Mouse (Mus musculus) frontal cortex, postnatal 14 days (tissue): ENCODE measurements at regions not wholly inside any gene's neighbourhood (a gene's known extent, or its start where the extent isn't known, plus 50 kb on each side); places are given as distances from the start of the nearest gene placed in this dataset.
"Not testable (repeated sequence)": the region's sequence is repeated elsewhere in the genome, so short reads cannot be mapped to it uniquely, and the experiment has no call there.

Experiments used
- DNase-seq, 2 experiments: peaks; one replicate each; pipeline ENCODE4 v3.0.0; 2022; ENCODE audit warnings: low spot score in 2 of 2

DNA sequence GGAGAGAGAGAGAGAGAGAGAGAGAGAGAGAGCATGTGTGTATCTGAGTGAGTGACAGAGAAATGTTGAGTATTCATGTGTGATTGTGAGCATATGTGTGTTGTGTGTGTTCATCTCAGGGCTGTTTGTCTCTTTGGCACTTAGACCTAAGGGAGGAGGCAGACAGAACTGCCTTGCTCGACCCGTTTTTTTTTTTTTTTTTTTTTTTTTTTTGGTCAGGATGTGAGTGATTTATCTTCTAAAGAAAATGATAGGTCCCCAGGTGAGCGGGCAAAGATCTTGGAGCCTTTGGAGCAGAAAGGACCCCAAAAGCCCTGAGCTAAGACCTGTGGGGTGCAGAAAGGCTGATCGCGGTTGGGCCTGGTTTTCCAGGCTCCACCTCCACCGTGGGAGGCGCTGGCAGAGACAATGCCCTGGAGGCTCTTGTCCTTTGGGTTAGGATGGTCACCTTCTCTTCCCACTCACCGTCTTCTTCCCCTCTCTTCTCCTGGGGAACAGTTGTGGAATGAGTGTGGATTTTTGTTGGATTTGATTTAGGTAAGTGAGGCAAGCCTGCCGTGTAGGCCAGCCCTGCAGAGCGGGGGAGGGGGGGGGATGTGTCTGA is 147.1 kb upstream of the Ttc29 start:
- DNase-seq = no peak

DNA sequence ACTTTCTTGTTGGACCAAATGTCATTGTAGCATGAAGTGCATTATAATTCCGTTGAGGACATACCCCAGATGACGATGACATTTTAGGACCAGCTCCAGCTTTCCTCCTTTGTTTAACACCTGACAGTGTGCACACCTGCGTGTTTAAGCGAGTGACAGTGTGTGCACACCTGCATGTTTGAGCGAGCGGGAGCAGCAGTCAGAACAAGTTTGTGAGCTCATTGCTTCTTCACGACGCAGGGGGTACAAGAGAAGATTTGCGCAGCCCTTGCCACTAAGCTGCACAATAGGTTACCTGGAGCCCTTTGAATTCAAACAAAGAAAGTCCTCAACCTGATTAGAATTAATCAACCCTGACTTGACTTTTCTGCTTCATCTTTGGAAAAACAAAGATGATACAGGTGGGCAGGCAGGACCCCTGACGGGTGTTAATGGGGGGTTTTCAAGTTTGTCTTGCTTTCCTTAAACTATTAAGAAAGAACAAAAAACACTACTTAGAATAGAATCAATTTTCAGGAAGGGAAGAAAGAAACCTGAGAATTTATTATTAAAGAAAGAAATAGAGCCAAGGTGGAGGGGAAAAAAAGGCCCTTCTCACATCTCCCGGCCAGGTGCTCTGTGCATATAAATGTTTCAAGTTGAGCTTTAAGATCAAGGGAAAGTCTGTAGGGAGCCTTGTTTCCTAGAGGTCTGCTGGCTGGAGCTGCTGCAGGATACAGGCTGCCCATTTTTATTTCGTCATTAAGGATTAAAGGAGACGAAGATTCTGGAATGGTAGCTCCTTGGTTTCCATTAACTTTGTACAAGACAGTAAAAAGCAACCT is 144.8 kb upstream of the Ttc29 start:
- no peak for DNase-seq

DNA sequence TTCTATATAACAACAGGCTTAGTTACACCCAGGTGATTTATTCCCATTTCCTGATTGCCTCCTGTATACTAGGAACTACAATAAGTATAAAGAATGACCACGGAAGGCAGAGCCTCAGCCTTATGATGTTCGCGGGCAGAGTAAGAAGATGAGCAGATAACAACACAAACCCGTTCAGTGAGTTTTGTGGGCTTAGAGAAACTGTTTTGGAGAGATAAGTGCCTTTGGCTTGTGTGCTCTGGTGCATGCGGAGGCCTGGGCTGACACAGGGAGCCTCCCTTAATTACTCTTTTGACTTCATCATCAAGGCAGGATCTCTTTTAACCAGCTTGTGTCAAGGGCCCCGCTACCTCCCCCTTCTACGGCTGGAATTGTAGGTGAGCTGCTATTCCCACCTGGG is 139.3 kb upstream of the Ttc29 start:
- no peak for DNase-seq

DNA sequence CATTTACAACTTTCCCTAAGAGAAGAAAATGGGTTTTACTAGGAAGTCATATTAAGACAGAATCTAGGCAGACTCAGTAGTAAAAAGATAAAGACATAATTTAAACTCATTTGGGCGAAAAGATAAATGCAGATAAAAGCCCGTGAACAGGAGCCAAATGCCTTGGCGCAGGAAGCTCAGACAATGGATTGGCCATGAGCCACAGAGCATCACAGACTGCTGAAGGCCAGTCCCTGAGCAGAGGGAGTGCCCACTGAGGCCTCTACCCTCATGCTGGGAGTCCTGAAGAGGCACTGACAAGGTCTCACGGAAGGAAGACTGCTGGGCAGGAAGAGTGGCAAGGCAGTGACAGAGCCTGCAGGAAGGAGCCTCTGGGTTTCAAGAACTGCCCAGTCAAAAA is 136.0 kb upstream of the Ttc29 start:
- DNase-seq = no peak

DNA sequence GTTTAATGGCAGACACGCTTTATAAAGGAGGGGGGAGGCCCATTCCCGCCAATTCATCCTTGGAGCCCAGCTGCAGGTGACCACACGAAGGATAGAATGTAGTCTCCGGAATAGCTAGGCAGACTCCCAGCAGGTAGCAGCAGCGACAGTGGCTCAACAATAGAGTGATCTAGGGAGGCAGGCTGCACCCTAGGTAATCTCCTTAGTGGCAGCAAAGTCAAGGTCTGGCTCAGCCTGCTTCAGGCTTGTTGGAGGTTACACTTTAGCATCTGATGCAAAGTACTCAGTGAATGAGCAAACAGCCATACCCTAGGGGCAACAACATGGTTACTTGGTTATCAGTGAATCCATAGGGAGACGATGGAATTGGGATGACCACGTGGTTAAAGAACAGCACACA is 131.7 kb upstream of the Ttc29 start:
- not testable (repeated sequence) for DNase-seq

DNA sequence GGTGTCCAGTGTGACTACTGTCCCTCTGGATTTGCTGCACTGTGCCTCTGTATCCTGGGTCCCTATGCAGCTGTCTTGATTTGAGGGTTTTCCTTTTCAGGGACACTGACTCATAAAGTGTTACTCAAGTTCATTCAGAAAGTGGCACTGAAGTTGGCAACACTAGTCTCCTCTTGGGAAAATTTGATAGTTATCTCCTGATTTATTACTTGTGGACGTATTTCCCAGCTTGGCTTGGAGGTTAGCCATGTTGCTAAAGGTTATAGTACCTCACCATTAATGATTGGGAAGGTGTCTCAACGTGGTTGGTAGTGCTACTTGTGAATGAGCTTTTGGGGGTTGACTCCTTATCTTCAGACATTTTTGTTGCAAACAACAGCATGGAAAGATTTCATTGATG is 130.1 kb upstream of the Ttc29 start:
- no peak for DNase-seq

DNA sequence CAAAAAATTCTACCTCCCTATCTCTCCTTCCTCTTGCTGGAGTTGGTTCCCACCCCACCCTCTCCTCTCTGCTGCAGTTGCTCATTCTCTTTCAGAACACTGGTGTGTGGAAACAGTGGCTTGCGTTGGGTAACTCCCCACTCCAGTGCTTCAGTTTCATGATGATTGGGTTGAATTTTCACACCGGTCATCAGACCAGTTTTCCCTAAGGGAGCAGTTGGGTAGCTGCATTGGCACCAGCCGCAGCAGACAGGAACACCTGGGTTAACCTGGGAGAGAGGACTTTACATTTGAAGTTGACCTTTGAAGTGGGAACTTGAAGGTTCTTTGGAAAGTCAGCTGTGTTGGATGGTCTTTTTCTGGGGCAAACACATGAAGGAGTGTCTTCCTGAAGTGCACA is 126.7 kb upstream of the Ttc29 start:
- DNase-seq = no peak

DNA sequence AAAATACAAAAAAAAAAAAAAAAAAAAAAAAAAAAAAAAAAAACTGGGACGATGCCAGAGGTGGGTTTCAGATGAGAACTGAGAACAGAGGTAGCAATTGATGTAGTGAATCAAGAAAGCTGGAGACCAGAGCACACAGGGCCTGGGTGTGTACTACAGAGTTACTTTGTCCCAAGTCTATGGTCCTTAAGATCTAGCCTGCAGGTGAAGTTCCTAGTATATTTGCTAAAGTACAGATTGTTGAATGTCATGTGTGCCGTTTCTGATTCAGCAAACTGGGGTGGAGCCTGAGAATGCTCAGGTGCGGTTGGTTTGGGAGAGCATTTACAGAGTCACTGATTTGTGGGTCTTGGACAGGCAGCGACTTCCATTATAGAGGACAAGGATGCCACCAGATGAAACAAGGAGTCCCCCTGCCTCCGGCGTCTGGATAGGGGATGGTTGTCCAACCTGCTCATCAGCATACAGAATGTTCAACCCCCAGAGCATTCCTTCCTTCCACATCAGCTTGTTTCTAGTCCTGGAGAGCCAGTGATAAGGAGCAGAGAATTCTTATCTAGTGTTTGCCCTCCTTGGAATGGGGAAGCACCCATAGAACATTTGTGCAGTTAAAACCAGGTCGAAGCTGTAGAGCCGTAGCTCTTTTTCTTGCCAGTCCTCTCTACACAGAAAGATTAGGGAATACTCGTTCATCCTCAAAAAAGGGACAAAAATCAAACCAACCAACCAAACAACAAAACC is 122.5 kb upstream of the Ttc29 start:
- no peak for DNase-seq

DNA sequence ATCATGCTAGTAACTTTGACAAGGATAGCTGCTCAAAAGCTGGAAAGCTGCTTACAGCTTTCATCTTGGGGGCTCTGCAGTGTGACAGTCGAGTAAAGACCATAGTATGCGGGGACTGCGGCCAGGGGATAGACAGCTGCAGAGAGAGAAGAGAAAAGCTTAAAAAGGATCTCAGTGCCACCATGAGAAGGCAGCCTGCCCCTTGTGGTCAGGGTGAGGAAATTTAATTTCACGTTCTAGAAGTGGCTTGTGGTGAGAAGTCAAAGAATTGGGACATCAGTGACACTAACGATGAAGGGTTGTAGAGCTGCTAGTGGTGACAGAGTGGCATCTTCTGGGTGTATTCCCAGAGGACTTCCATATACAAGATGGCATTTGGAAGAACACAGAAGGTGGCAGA is 116.7 kb upstream of the Ttc29 start:
- no peak for DNase-seq

DNA sequence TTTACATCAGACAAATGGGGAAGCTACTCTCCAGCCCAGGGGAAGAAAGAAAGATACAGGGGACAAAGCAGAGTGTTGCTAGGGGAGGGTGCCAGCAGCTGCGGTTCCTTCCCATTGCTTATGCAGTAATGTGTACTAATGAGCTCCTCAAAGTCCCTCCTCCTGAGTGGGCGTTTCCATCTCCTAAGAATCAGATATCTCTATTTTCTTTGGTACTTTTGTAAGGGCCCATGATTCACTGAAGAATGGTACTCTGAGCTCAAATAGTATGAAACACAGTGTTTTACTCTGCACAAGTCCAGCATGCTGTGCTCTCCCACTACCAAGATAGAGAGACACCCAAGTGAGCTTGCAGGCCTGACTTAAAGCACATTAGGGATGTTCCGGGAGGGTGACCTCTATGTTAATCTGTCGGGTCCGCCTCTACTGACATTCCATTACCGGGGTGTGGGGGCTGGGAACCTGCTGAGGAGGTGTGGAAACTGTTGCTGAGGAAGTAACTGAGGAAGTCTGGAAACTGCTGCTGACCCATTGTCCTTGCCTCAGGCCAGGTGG is 114.8 kb upstream of the Ttc29 start:
- DNase-seq = no peak

DNA sequence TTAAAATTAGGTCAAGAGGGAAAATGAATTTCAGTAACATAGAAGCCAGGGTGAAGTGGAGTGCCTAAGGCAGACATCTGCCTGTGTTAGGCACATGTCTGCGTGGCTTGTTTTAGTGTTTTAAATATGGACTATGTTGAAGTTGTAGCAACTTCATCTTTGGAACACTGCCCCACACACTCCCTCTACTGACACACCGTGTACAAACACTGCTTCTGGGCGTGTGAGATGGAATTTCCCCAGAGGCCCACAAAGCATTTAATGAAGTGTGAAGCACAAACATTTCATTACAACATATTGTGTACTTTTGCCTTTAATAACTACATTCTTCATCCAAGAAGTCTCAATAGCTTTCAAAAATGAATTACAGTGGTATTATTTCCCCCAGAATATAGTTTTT is 114.0 kb upstream of the Ttc29 start:
- no peak for DNase-seq

DNA sequence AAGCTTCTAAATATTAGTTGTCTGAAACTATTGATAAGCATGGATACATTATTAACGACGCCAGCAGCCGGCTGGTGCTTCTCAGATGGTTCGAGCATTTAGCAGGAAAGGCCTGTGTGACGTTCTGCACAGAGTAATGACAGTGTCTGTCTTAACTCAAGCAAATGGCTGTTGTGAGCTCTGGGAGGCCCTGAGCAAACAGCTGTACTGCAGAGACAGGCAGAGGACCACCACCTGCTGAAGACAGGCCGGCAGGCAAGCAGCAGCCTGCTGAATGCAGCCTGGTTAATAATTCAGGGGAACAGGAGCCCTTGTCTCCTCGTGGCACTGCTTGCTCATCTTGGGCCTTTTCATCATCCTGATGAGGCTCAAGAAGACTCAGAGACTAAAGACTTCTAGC is 105.8 kb upstream of the Ttc29 start:
- DNase-seq = no peak

DNA sequence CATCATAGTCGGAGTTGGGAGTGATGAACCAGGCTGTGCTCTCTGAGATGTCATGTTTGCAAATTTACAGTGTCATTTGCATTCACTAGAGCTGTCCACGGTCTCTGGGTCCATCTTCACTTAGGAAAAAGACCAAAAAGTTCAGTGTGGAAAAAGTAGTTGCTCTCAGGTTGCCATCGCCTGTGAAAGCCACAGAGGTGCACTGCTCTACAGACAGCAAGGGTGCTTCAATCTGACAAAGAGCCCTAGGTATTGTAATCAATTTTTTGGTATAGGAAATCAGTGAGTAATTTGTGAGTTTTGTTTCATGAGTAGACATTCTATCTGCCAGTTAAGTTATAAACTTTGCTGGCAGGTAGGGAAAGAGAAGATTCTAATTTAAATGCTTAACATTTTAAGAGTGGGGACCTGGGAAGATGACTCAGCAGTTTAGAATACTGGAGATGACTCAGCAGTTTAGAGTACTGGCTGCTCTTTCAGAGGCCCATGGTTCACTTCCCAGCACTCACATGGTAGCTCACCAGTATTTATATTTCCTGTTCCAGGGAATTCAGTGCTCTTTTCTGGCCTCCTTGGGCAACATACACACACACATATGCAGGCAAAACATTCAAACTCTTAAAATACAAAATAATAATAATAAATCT is 103.0 kb upstream of the Ttc29 start:
- DNase-seq = no peak

DNA sequence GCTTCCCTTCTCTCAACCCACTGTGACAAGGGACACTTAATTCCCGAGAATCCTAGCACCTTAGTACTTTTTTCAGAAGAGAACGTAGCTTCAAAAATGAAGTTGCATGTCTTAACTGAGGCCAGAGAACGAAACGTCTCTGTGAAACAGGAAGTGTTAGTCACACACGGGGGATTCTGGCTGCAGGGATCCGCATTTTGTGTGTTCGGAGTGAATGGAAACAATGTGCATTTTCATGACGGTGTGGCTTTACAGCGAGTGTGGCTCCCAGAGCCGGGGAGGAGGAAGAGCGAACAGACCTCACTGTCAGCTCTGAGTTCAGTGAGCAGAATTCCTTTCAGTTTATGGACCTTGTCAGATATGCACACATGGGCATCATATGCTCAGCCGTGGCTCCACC is 100.0 kb upstream of the Ttc29 start:
- DNase-seq = no peak

DNA sequence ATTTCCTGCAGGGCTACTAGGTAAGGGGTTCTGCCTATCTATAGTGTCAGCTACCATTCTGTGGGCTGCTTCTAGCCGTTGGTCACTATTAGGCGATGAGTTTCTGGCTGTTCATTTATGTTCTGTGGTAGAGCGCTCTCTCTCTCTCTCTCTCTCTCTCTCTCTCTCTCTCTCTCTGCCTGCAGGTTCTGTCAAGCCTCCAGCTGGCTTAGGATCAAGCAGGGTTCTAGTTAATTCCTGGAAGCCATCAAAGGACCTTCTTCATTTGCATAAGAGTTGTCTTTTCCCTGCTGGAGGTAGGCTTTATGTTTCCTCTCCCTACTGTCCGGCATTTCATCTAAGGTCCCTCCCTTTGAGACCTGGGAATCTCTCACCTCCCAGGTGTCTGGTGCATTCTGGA is 98.6 kb upstream of the Ttc29 start:
- DNase-seq = no peak

DNA sequence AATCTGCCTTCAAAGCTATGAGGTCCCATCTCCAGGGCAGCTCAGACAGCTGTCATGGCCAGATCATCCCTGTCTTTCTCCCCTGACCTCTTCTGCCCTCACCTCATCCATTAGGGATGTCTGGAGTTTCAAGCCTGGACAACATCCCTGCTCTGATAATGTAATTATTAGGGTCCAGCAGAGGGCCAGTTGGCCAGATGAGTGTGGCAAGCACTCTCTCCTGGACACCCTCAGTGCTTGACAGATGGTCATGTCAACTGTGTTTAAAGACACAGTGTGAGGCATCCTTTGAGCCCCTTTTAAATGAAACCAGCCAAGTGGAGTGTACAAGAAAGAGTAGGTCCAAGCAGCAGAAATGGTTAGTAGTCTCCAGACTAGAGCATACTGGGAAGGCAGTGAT is 95.9 kb upstream of the Ttc29 start:
- no peak for DNase-seq

DNA sequence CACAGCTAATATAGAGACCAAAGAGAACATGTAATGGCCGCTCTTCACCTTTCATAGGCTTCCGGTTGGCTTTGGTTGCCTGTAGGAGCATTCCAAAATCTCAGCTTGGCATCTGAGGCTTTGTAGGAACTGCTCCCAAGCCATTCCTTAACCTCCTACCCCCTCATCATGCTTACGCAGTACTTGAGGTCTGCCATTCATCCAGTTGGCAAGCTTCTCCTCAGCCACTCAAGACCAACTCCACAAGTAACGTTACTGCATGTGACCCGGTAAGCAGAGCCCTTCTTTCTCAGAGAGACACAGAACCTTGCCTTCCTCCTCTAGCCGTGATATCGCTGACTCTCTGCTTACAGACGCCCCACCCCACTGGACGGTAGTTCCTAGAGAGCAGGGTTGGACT is 94.6 kb upstream of the Ttc29 start:
- DNase-seq = no peak

DNA sequence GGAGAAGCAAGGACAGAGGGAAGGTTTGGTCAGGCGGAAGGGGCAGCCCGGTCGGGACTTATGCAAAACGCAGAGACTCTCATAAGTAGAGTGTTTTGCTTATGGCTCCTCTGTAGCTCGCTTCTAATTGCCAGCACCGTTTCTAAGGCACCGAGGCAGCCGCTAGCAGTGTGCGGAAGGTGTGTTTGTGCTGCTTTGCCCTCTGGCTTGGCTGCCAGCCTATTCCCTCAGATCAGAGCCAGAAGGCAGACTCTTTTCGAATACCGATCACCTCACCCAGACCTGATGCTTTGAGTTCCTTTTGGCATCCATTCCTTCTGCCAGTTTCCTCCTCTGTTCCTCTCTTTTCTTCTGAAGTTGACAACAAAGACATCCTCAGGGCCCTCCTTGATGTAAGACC is 93.4 kb upstream of the Ttc29 start:
- no peak for DNase-seq

DNA sequence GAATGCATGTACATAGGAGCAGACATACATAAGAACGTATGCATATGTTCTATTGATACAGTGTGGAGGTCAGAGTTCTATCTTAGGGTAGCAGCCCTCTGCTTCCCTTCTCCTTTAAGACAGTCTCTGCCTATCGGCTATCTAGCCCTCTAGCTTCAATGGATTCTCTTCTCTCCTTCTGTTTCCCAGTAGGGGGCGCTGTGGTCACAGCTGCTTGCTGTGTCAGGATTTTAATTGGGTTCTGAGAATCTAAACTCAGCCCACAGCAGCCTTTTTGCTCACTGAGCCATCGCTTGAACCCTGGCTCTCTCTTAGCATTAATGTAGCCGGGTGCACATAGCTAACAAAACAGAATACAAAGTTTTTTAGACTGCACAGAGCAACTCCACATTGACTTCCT is 88.8 kb upstream of the Ttc29 start:
- no peak for DNase-seq

DNA sequence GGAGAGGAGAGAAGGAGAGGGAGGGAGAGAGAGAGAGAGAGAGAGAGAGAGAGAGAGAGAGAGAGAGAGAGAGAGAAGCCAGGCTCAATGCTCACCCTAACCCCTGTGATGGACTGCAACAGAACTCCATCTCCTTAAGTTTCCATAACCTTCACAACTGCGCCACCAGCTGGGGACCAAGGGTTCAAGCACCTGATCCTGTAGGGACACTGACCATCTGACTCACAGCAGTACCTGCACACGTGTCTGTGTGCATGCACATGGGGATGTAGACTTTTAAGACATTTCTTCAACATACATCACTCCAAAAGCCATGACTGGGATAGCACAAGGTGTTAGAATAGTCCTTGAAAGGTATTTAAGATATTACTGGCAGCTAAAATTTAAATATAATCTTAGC is 85.2 kb upstream of the Ttc29 start:
- no peak for DNase-seq

DNA sequence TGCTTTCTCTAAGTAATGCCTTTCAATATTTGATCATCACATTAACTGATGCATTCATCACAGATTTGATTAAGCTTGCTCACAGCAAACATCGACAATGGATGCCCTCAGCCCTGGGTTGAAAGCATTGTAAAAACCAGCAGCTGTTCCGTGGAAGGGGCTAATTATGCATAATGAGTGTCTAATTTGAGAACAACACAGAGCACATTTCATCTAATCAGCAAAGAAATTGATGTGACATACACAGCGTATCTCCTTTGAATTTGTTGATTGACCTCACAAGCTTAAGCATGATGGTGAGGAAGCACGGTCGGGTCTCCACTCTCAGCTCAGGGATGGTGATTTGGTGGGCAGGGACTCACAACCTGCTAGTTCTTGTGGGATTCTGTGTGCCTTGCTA is 84.0 kb upstream of the Ttc29 start:
- no peak for DNase-seq

DNA sequence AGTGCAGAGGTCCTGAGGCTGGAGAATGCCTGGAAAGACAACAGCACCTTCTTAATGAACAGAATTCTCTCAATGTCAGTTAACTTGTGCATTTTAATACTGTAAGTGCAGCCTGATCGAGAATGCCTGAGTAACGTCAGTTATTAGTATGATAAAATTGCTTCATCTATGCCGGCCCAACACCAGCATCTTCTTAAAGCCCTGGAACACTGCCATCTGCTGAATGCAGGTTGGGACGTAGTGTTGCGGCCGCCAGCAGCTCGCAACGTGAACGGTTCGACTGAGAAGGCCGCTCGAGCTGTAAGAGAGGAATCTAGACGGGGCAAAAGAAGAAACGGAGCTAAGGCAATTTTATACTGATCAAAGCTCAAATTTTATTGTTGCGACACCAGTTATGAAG is 73.6 kb upstream of the Ttc29 start:
- not testable (repeated sequence) for DNase-seq
